Mouse (Mus musculus): ENCODE measurements at regions not wholly inside any gene's neighbourhood (a gene's known extent, or its start where the extent isn't known, plus 50 kb on each side); places are given as distances from the start of the nearest gene placed in this dataset.
A peak's percentile ranks its signal among the peaks of the same experiment; 100 is the strongest.

DNA sequence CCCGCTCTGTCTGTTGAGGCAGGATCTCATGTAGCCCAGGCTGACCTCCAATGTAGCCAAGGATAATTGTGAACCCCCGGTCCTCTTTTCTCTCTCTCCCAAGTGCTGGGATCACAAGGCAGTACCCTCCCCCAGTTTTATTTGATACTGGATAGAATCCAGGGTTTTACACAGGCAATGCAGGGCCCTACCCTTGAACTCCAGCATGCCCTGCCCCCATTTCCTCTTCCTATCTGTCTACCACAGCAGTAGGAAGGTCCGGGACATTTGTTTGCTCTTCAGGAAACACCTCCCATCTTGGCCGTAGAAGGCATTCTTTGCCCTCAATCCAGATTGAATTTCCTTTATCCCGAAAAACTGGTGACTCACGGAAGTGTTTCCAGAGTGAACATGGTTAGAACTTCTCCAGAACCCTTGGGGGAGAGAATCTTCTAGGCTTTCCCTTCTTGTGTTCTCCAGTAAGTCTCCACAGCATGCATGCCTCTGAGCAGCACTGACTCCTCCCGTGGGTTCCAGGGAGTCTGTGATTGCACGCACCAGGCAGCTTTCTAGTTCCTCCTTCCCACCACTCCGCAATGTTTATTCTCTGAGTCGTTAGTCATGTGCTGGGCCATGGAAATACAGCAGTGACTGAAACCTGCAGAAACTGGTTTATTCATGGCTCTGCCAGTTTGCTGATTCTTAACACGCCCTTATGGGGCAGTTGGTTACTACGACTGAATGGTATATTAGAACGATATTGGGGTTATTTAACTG lies 146.3 kb upstream of the Zfp64 start:
- Histone ChIP-seq H3K4me3 (ENCODE audit: low read depth, low read length) (no peak overlapping the region), H3K27ac (ENCODE audit: low read depth, low read length) (no peak overlapping the region), H3K4me1 (replicated peaks; ENCODE audit: control insufficient read depth, insufficient read depth, low read length) (no peaks in the 10 kb centered on the region), H3K36me3 (ENCODE audit: control insufficient read depth, insufficient read depth, low read length) (no peaks in the 10 kb centered on the region), H3K9ac (ENCODE audit: low read depth, low read length) (no peak overlapping the region), H3K9me3 (ENCODE audit: control insufficient read depth, low read length) (no peaks in the 10 kb centered on the region), H3K27me3 (ENCODE audit: control insufficient read depth, insufficient read depth, low read length) (no peaks in the 10 kb centered on the region), H3K4me2 (replicated peaks; ENCODE audit: low read depth, low read length) (no peak overlapping the region)
- ATAC-seq (ENCODE audit: low FRiP score) = no peak
- 90% methylated on average over 13 of the region's 13 CpGs for WGBS
- DNase-seq (ENCODE audit: low spot score) = no peak

DNA sequence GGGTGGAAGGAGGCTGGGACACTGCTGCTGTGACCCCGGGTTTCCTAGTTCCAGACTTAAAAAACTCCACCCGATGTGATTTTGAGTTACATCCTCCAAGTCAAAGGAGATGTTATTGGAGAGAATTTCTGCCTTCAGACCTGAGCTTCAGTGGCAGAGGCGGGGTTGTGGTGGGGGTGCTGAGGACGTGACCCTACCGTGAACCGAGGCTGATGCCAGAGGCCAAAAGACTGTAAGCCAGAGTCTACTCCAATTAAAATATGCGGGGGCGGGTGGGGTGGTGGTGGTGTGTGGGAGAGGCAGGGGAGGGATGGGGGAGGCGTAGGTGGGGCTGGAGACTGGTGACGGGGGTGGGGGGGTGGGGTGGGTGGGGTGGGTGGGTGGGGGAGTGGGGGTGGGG lies 145.1 kb upstream of the Zfp64 start:
- no peak overlapping the region for H3K9ac ChIP-seq (ENCODE audit: low read depth, low read length)
- ATAC-seq (ENCODE audit: low FRiP score) (no peak), DNase-seq (ENCODE audit: low spot score) (no peak)
- no peak overlapping the region for H3K4me3 ChIP-seq (ENCODE audit: low read depth, low read length)
- H3K36me3 ChIP-seq (ENCODE audit: control insufficient read depth, insufficient read depth, low read length) = no peaks in the 10 kb centered on the region
- no peaks in the 10 kb centered on the region for H3K4me1 ChIP-seq (replicated peaks; ENCODE audit: control insufficient read depth, insufficient read depth, low read length)
- H3K27ac ChIP-seq (ENCODE audit: low read depth, low read length) = no peak overlapping the region
- no peaks in the 10 kb centered on the region for H3K9me3 ChIP-seq (ENCODE audit: control insufficient read depth, low read length)
- H3K27me3 ChIP-seq (ENCODE audit: control insufficient read depth, insufficient read depth, low read length) = no peaks in the 10 kb centered on the region
- WGBS = 83% methylated on average over 9 of the region's 10 CpGs
- H3K4me2 ChIP-seq (replicated peaks; ENCODE audit: low read depth, low read length) = no peak overlapping the region

DNA sequence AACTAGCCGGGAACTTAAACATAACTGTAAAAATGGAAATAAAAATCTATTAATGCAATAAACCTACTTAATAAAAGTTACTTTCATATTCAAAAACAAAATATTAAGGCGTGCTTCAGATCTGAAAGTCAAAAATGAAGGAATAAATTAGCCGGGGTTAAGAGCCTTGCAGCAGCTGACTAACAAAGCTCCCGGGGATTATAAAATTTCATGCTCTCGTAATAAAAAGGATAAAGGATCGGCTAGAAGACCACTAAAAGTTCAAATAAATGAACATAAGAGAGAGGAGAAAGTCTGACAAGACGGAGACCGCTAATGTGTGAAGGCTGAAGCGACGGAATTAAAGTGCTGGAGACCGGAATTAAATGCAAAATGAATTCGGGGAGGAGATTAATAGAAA lies 144.3 kb upstream of the Zfp64 start:
- WGBS = 84% methylated on average over 12 of the region's 12 CpGs
- ATAC-seq (ENCODE audit: low FRiP score) (no peak), DNase-seq (ENCODE audit: low spot score) (no peak)
- Histone ChIP-seq H3K36me3 (ENCODE audit: control insufficient read depth, insufficient read depth, low read length) (no peaks in the 10 kb centered on the region), H3K27me3 (ENCODE audit: control insufficient read depth, insufficient read depth, low read length) (no peaks in the 10 kb centered on the region), H3K27ac (ENCODE audit: low read depth, low read length) (no peak overlapping the region), H3K4me2 (replicated peaks; ENCODE audit: low read depth, low read length) (no peak overlapping the region), H3K9ac (ENCODE audit: low read depth, low read length) (no peak overlapping the region), H3K4me3 (ENCODE audit: low read depth, low read length) (no peak overlapping the region), H3K4me1 (replicated peaks; ENCODE audit: control insufficient read depth, insufficient read depth, low read length) (no peaks in the 10 kb centered on the region), H3K9me3 (ENCODE audit: control insufficient read depth, low read length) (no peaks in the 10 kb centered on the region)

DNA sequence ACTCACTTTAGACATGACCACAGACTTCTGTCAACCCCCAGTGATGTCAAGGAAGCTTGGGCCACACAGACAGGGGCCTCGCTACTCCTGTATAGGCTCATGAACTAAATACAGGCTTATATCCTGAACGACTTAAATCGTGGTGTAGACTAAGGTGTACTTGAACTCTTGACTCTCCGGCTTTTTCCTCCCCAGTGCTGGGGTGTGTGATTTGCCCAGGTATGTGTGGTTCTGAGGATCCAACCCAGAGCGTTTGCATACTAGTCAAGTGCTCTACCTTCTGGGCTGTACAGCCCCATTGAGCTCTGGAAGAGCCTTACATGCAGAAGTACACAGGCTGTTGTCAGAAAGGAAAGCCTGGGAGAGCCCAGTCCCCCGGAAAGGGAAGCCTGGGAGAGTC lies 143.2 kb upstream of the Zfp64 start:
- H3K9me3 ChIP-seq (ENCODE audit: control insufficient read depth, low read length) = no peaks in the 10 kb centered on the region
- H3K27ac ChIP-seq (ENCODE audit: low read depth, low read length) = no peak overlapping the region
- H3K9ac ChIP-seq (ENCODE audit: low read depth, low read length) = no peak overlapping the region
- WGBS = 84% methylated on average over 6 of the region's 6 CpGs
- ATAC-seq (ENCODE audit: low FRiP score) (no peak), DNase-seq (ENCODE audit: low spot score) (no peak)
- H3K27me3 ChIP-seq (ENCODE audit: control insufficient read depth, insufficient read depth, low read length) = no peaks in the 10 kb centered on the region
- no peak overlapping the region for H3K4me2 ChIP-seq (replicated peaks; ENCODE audit: low read depth, low read length)
- H3K4me3 ChIP-seq (ENCODE audit: low read depth, low read length) = no peak overlapping the region
- H3K4me1 ChIP-seq (replicated peaks; ENCODE audit: control insufficient read depth, insufficient read depth, low read length) = no peaks in the 10 kb centered on the region
- no peaks in the 10 kb centered on the region for H3K36me3 ChIP-seq (ENCODE audit: control insufficient read depth, insufficient read depth, low read length)

DNA sequence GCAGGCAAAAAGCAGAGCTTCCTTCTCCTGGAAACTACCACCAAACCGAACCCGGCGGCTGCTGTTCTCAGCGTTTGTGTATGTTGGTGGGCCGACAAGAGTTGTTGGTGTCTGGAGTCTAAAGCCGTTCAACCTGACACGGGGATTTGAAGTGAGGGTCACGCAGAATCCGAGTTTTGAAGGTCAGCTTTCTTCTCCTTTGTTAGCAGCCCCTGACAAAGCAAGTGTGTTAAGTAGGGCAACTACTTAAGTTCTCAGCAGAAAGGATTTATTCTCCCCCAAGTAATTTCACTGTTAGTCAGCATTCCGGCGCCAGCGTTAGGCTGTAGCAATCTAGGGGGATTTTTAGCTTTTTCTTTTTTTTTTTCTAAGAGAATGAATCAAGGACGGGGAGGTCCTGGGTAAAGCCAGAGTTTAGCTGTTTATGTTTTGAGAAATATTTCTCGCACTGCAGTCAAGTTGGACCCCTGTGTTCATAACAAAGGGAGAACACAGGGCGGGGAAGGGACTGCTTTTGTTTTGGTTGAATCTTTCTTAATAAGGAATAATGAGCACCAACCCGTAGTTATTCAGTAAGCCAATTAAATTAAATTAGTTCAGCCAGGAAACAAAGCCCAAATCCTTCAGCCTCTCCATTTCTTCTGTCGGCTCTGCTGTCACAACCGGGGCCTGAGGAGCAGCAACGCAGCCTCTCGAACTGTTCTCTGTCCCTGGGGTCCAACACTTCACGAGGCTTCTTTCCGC lies 138.8 kb upstream of the Zfp64 start:
- no peak for ATAC-seq (ENCODE audit: low FRiP score)
- no peaks in the 10 kb centered on the region for H3K36me3 ChIP-seq (ENCODE audit: control insufficient read depth, insufficient read depth, low read length)

DNA sequence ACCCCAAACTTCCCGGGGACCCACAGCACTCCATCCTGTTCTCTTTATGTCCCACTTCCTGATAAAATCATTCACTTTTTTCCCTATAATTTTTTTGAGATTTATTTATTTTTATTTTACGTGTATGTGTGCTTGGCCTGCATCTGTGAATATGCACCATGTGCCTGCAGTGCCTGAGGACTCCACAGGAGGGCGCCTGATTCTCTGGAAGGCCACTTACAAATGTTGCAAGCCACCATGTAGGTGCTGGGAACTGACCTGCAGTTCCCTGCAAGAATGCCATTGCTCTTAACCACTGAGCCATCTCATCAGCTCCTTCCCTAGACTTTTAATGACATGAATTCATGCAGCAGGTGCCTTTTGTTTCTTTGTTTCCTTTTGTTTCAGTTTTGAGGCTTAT lies 134.9 kb upstream of the Zfp64 start:
- 85% methylated on average over 3 of the region's 3 CpGs for WGBS
- no peak for ATAC-seq (ENCODE audit: low FRiP score)

More for the DNA sequence above, 138.8 kb upstream of the Zfp64 start:
- no peak for DNase-seq (ENCODE audit: low spot score)
- 80% methylated on average over 22 of the region's 22 CpGs for WGBS
- Histone ChIP-seq H3K4me1 (replicated peaks; ENCODE audit: control insufficient read depth, insufficient read depth, low read length) (no peaks in the 10 kb centered on the region), H3K27me3 (ENCODE audit: control insufficient read depth, insufficient read depth, low read length) (no peaks in the 10 kb centered on the region), H3K4me2 (replicated peaks; ENCODE audit: low read depth, low read length) (no peak overlapping the region), H3K4me3 (ENCODE audit: low read depth, low read length) (no peak overlapping the region), H3K27ac (ENCODE audit: low read depth, low read length) (no peak overlapping the region), H3K9me3 (ENCODE audit: control insufficient read depth, low read length) (no peaks in the 10 kb centered on the region), H3K9ac (ENCODE audit: low read depth, low read length) (no peak overlapping the region)

DNA sequence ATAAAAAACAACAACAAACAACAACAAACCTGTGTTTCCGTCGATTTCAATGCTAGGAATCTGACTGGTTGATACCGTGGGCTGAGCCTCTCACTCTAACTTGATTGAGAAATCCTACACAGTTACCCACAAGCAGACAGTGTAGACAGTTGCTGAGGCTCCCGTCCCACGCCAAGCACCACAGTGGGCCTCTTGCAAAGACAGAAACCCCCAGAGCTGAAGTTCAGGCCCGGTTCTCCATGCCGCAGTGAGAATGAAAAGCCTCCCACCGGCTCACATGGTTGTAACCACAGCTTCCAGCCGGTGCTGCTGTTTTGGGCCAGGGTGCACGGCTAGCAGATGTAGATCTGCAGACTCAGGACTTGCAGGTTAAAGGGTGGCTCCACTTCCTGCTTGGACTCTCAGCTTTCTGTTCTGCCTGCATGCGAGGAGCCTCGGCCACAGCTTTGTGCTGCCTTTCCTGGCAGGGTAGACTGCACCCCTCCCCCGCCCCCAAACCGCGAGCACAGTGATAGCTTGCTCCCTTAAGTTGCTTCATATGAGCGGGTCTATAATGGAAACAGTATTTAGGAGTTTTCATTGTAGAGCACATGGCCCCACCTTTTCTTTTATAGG lies 133.6 kb upstream of the Zfp64 start:
- WGBS = 81% methylated on average over 16 of the region's 16 CpGs
- no peaks in the 10 kb centered on the region for H3K9me3 ChIP-seq (ENCODE audit: control insufficient read depth, low read length)
- no peak overlapping the region for H3K4me2 ChIP-seq (replicated peaks; ENCODE audit: low read depth, low read length)
- ATAC-seq (ENCODE audit: low FRiP score) (no peak), DNase-seq (ENCODE audit: low spot score) (peak; percentile 23)
- no peak overlapping the region for H3K9ac ChIP-seq (ENCODE audit: low read depth, low read length)
- no peaks in the 10 kb centered on the region for H3K4me1 ChIP-seq (replicated peaks; ENCODE audit: control insufficient read depth, insufficient read depth, low read length)
- no peaks in the 10 kb centered on the region for H3K27me3 ChIP-seq (ENCODE audit: control insufficient read depth, insufficient read depth, low read length)
- no peak overlapping the region for H3K27ac ChIP-seq (ENCODE audit: low read depth, low read length)
- no peaks in the 10 kb centered on the region for H3K36me3 ChIP-seq (ENCODE audit: control insufficient read depth, insufficient read depth, low read length)
- no peak overlapping the region for H3K4me3 ChIP-seq (ENCODE audit: low read depth, low read length)

More for the DNA sequence above, 134.9 kb upstream of the Zfp64 start:
- H3K27me3 ChIP-seq (ENCODE audit: control insufficient read depth, insufficient read depth, low read length) = no peaks in the 10 kb centered on the region
- H3K4me3 ChIP-seq (ENCODE audit: low read depth, low read length) = no peak overlapping the region
- no peaks in the 10 kb centered on the region for H3K36me3 ChIP-seq (ENCODE audit: control insufficient read depth, insufficient read depth, low read length)
- no peaks in the 10 kb centered on the region for H3K9me3 ChIP-seq (ENCODE audit: control insufficient read depth, low read length)
- no peaks in the 10 kb centered on the region for H3K4me1 ChIP-seq (replicated peaks; ENCODE audit: control insufficient read depth, insufficient read depth, low read length)
- H3K9ac ChIP-seq (ENCODE audit: low read depth, low read length) = no peak overlapping the region
- no peak overlapping the region for H3K27ac ChIP-seq (ENCODE audit: low read depth, low read length)
- no peak for DNase-seq (ENCODE audit: low spot score)
- H3K4me2 ChIP-seq (replicated peaks; ENCODE audit: low read depth, low read length) = no peak overlapping the region

DNA sequence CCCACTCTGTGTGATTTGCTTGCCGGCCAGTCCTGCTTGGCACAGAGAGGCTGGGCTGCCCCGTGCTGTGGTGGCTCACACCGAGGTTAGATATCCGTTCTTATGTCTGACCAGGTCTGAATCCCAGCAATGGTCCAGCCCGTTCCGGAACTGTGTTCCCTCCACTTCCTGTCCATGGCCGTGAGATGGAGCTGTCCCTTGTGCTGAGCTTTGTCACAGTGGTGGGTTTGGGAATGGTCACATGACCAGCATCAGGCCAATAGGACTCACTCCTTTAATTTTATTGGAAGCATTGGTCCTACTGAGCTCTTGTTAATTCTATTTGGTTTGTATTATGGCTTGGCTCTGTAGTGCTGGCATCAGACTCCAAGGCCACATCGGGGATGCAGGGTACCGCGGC lies 132.9 kb upstream of the Zfp64 start:
- H3K9me3 ChIP-seq (ENCODE audit: control insufficient read depth, low read length) = no peaks in the 10 kb centered on the region
- no peak overlapping the region for H3K27ac ChIP-seq (ENCODE audit: low read depth, low read length)
- H3K4me3 ChIP-seq (ENCODE audit: low read depth, low read length) = no peak overlapping the region
- WGBS = 84% methylated on average over 10 of the region's 10 CpGs
- DNase-seq (ENCODE audit: low spot score) (no peak), ATAC-seq (ENCODE audit: low FRiP score) (no peak)
- H3K4me2 ChIP-seq (replicated peaks; ENCODE audit: low read depth, low read length) = no peak overlapping the region
- H3K9ac ChIP-seq (ENCODE audit: low read depth, low read length) = no peak overlapping the region
- H3K27me3 ChIP-seq (ENCODE audit: control insufficient read depth, insufficient read depth, low read length) = no peaks in the 10 kb centered on the region
- H3K36me3 ChIP-seq (ENCODE audit: control insufficient read depth, insufficient read depth, low read length) = no peaks in the 10 kb centered on the region
- no peaks in the 10 kb centered on the region for H3K4me1 ChIP-seq (replicated peaks; ENCODE audit: control insufficient read depth, insufficient read depth, low read length)

DNA sequence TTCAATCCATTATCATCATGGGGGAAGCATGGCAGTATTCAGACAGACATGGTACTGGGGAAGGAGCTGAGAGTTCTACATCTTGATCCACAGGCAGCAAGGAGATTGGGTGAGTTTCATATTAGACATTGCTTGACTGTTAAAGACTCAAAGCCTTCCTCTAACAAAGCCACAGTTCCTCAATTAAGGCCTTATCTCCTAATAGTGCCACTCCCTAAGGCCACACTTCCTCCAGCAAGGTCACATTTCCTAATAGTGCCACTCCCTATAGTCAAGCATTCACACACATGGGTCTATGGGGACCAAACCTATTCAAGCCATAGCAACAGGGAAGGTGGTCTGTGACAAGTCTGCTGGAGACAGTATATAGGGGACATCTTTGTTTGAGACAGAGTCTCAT lies 115.9 kb upstream of the Zfp64 start:
- ATAC-seq (ENCODE audit: low FRiP score) = no peak
- H3K4me2 ChIP-seq (replicated peaks; ENCODE audit: low read depth, low read length) = no peak overlapping the region
- no peak overlapping the region for H3K9ac ChIP-seq (ENCODE audit: low read depth, low read length)
- H3K4me1 ChIP-seq (replicated peaks; ENCODE audit: control insufficient read depth, insufficient read depth, low read length) = no peaks in the 10 kb centered on the region
- H3K4me3 ChIP-seq (ENCODE audit: low read depth, low read length) = no peak overlapping the region
- H3K9me3 ChIP-seq (ENCODE audit: control insufficient read depth, low read length) = no peaks in the 10 kb centered on the region; the same call in 1 of the 2 replicates
- no peak for DNase-seq (ENCODE audit: low spot score)
- no peaks in the 10 kb centered on the region for H3K27me3 ChIP-seq (ENCODE audit: control insufficient read depth, insufficient read depth, low read length)
- H3K36me3 ChIP-seq (ENCODE audit: control insufficient read depth, insufficient read depth, low read length) = no peaks in the 10 kb centered on the region
- no peak overlapping the region for H3K27ac ChIP-seq (ENCODE audit: low read depth, low read length)
